Mouse (Mus musculus) erythroblast, embryonic 14.5 days (primary cell): ENCODE data around the gene Jade2. TPM values are rescaled to one million over a fixed set of nuclear protein-coding genes. Genes with fewer than 3 reads are reported as not detected.
A peak's percentile ranks its signal among the peaks of the same experiment; 100 is the strongest.
"Not testable (repeated sequence)": the region's sequence is repeated elsewhere in the genome, so short reads cannot be mapped to it uniquely, and the experiment has no call there.

Experiments used
- H3K27me3 ChIP-seq: 2 replicates; pipeline ENCODE4 v1.6.1; 2012; ENCODE audit warnings: inconsistent platforms; ENCODE audit not compliant: control insufficient read depth
- H3K36me3 ChIP-seq: 2 replicates; pipeline ENCODE4 v1.6.1; 2012; ENCODE audit warnings: mild to moderate bottlenecking, inconsistent platforms; ENCODE audit not compliant: control insufficient read depth
- H3K4me1 ChIP-seq: 2 replicates; pipeline ENCODE4 v1.6.1; 2012; ENCODE audit warnings: inconsistent platforms; ENCODE audit not compliant: control insufficient read depth
- H3K4me3 ChIP-seq: replicated peaks from 2 replicates; pipeline ENCODE3; 2012; ENCODE audit warnings: moderate library complexity, mild to moderate bottlenecking, inconsistent platforms
- H3K9me3 ChIP-seq: 2 replicates; pipeline ENCODE4 v1.6.1; 2012; ENCODE audit warnings: low read length, inconsistent platforms, mixed read lengths; ENCODE audit not compliant: control insufficient read depth
- GATA1 ChIP-seq: IDR thresholded peaks from 2 replicates; pipeline ENCODE4 v1.6.1; 2012; ENCODE audit warnings: low read length, inconsistent platforms, mixed read lengths
- TAL1 ChIP-seq: IDR thresholded peaks from 3 replicates; pipeline ENCODE4 v1.6.1; 2012; ENCODE audit warnings: low read length, inconsistent platforms, mixed read lengths
- polyA plus RNA-seq: library from polyadenylated mRNA; stranded (reverse); fragments of >175 nt; gene quantifications from 2 replicates; pipeline ENCODE4 v1.2.3, GENCODE M21; 2012

Jade2 gene
- polyA plus RNA-seq, 1 experiment: 0.18 TPM

DNA sequence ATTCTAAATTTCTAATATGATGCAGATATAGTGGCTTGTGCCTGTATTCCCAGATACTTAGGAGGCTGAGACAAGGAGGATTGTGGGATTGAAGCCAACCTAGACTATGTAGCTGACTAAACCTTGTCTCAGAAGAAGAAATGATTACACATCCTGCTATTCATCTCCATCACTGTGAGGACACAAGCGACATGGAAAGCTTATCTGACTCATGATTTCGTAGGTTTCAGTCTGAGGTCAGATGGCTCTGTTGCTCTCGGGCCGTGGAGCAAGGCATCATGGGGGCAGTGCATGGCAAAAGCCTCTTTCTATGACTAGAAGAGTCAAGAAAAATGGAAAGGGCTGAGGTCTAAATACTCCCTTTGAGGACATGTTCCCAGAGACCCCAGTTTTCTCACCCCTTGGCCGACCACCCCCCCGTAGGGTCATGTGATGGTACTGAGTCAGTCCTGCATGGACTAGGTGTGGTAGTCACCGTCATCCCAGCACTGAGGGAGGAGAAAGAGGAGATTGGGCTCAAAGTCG, 45.4 kb downstream of the Jade2 start:
- Histone ChIP-seq H3K36me3 (peaks cover 7% of the 10 kb centered on the region), H3K27me3 (no peaks in the 10 kb centered on the region), H3K9me3 (0 out of 2 replicates have a peak, but pooled peaks cover 2% of the 10 kb centered on the region), H3K4me3 (no peak overlapping the region), H3K4me1 (no peaks in the 10 kb centered on the region)
- TF ChIP-seq GATA1 (no peak), TAL1 (no peak)

DNA sequence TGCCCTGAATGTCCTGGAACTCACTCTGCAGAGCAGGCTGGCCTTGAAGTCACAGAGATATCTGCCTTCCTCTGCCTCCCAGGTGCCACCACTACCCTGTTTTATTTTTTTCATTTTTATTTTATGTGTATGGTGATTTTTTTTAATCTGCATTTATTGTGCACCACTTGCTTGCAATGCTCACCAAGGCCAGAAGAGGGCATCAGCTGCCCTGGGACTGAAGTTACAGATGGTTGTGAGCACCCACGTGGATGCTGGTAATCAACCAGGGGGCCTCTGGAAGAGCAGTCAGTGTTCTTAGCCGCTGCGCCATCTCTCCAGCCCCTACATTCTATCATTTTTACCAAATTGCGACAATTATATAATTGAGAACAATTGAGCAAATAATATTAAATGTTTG, 46.2 kb downstream of the Jade2 start:
- H3K36me3 ChIP-seq: peaks cover 3% of the 10 kb centered on the region; the same call in 1 of the 2 replicates
- no peaks in the 10 kb centered on the region for H3K4me1 ChIP-seq
- H3K4me3 ChIP-seq: no peak overlapping the region
- H3K9me3 ChIP-seq: 0 out of 2 replicates have a peak, but pooled peaks cover 2% of the 10 kb centered on the region
- no peak for TF ChIP-seq TAL1
- no peak for TF ChIP-seq GATA1
- H3K27me3 ChIP-seq: no peaks in the 10 kb centered on the region

GRCm38 (mm10) chr11:51809632-51810224, 47.7 kb downstream of the Jade2 start:
- TF ChIP-seq TAL1 (no peak), GATA1 (no peak)
- no peaks in the 10 kb centered on the region for H3K27me3 ChIP-seq
- H3K4me3 ChIP-seq: no peak overlapping the region

DNA sequence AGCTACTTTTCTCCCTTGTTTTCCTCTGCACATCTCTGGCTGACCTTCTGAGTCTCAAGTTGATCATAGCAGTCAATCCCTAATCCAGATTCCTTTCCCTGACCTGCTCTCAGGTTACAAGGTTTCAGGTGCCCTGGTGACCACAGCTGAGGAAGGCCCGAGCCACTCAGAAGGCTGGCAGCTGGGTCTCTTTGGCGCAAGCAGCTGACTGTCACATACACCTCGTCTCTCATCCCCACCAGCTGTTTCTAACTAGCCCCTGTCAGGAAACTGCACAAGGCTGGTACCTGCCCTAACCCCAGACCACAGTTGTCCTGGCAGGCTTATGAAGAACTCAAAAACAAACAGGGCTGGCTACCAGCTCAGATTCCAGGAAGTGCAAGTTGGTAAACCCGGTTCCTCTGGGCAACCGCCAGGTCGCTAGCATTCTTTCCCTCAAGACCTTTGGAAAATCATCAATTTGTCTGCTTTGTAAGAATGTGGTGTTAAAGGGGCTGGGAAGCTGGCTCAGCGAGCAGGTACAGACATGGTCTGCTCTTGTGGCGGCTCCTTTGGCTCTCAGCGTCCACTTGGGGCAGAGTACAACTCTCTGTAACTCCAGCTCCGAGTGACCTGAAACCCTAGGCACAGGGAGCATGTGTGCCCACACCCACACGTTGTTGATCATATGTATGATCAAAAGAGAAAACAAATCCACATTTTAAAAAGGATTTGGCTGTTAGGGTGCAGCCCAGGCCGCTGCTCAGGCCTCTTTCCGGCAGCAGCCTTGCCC, 50.2 kb downstream of the Jade2 start:
- no peak for TF ChIP-seq TAL1
- no peak for TF ChIP-seq GATA1
- Histone ChIP-seq H3K4me3 (no peak overlapping the region), H3K4me1 (peaks cover 7% of the 10 kb centered on the region), H3K9me3 (0 out of 2 replicates have a peak, but pooled peaks cover 2% of the 10 kb centered on the region), H3K36me3 (no peaks in the 10 kb centered on the region), H3K27me3 (no peaks in the 10 kb centered on the region)

More at GRCm38 (mm10) chr11:51809632-51810224, 47.7 kb downstream of the Jade2 start:
- Histone ChIP-seq H3K36me3 (peaks cover 2% of the 10 kb centered on the region; the same call in 1 of the 2 replicates), H3K9me3 (0 out of 2 replicates have a peak, but pooled peaks cover 2% of the 10 kb centered on the region), H3K4me1 (peaks cover 7% of the 10 kb centered on the region)

DNA sequence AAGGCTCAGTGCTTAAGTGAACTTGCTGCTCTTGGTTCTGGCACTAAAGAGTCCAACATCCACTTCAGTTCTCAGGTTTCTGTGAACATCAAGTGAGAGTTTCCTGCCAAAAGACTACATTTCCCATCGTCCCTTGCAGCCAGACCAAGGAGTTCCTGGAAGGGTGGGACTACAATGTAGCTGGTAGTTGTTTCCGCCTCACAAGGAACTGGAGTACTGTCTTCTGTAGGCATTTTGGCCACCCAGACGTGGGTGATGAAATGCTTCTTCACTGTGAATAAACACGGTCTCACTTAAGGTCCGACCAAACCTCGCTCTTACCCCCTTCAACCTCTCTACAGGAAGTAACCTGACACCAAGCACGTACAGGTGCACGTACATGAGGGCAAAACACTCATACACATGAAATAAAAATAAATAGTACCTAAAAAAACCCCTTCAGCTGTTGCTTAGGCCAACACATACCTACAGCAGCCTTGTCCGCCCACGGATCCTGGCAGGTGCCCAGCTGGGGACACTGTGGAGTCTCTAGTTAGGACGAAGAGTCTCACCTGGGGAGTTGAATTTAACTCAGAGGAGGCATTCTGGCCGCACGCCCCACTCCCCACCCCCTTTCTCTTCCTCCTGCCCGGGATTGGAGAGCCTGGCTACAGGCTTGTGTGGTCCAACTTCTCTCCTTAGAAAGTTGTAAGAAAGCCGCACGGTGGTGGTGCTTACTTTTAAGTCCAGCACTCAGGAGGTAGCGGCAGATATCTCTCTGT, 52.1 kb downstream of the Jade2 start:
- no peak for TF ChIP-seq GATA1
- TF ChIP-seq TAL1: no peak
- no peaks in the 10 kb centered on the region for H3K27me3 ChIP-seq
- H3K4me3 ChIP-seq: peak overlapping the region; percentile 62
- no peaks in the 10 kb centered on the region for H3K9me3 ChIP-seq
- H3K36me3 ChIP-seq: no peaks in the 10 kb centered on the region
- H3K4me1 ChIP-seq: peaks cover 9% of the 10 kb centered on the region

GRCm38 (mm10) chr11:51800634-51801325, 56.7 kb downstream of the Jade2 start:
- Histone ChIP-seq H3K36me3 (no peaks in the 10 kb centered on the region), H3K4me3 (no peak overlapping the region), H3K27me3 (no peaks in the 10 kb centered on the region), H3K4me1 (peaks cover 7% of the 10 kb centered on the region), H3K9me3 (no peaks in the 10 kb centered on the region)
- TF ChIP-seq TAL1 (no peak), GATA1 (no peak)

- TF ChIP-seq TAL1: no peak
- TF ChIP-seq GATA1: no peak
Measured at GRCm38 (mm10) chr11:51796272-51796671, 61.2 kb downstream of the Jade2 start.

DNA sequence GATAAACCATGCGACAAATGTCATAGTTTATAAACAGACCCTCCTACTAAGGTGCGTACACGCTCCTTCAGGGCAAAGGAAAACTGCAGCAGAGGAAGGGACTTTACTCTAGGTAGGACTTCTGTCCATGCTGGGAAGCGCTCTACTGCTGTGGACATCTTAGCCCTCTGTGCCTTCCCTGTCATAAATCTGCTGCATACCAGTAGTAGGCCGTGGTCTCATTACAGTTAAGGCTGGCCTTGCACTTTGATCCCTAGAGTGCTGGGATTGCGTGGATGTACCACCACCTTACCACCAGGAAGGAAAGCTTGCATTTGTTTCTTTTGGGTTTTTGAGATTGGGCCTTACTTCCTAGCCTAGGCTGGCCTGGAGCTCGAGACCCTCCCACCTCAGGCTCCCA, 66.8 kb downstream of the Jade2 start:
- Histone ChIP-seq H3K36me3 (peaks cover 68% of the 10 kb centered on the region), H3K4me1 (no peaks in the 10 kb centered on the region), H3K4me3 (no peak overlapping the region), H3K27me3 (no peaks in the 10 kb centered on the region), H3K9me3 (no peaks in the 10 kb centered on the region)
- no peak for TF ChIP-seq TAL1
- TF ChIP-seq GATA1: no peak

More at GRCm38 (mm10) chr11:51796272-51796671, 61.2 kb downstream of the Jade2 start:
- H3K27me3 ChIP-seq: no peaks in the 10 kb centered on the region
- H3K9me3 ChIP-seq: no peaks in the 10 kb centered on the region
- H3K36me3 ChIP-seq: peaks cover 18% of the 10 kb centered on the region
- no peak overlapping the region for H3K4me3 ChIP-seq
- H3K4me1 ChIP-seq: peaks cover 2% of the 10 kb centered on the region; the same call in 1 of the 2 replicates

- not testable (repeated sequence) for H3K4me1 ChIP-seq, H3K4me3 ChIP-seq, H3K9me3 ChIP-seq, H3K27me3 ChIP-seq
- peaks cover 71% of the 10 kb centered on the region for H3K36me3 ChIP-seq
Measured at GRCm38 (mm10) chr11:51789735-51790134, 67.7 kb downstream of the Jade2 start.
